In the genomic region with DNA sequence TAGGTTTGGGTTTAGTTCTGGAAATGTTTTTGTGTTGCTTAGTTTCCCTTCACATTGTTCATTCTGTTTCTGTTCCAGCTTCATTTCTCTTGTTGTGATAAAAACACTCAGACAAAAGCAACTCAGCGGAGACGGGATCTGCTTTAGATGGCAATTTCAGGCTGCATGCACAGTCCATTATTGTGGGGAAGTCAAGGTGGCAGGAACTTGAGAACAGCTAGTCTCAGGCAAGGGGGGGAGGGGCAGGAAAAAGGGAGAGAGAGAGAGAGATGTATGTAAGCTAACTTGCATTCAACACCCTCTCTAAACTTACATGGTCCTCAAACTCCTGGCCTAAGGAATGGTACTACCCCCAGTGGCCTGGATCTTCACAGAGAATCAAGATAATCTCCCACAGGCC, we compare ENCODE assay signal across 21 mouse cellular contexts. TPM values are rescaled to one million over a fixed set of nuclear protein-coding genes. Genes with fewer than 3 reads are reported as not detected.
DNase-seq lines count a peak whose midpoint lies in the region; ATAC-seq and TF ChIP-seq lines count a peak whose summit lies in the region.
"Had no signal": no experiment of that assay in that cellular context is flagged by ENCODE, and none has a peak within 500 bp of the region (broad histone marks: within the 10 kb centered on the region; RNA-seq: fewer than 3 reads in every experiment).

No protein-coding gene starts in this region.

- DNase-seq in forebrain, postnatal 0 days = no peak
- DNase-seq in limb, embryonic 11.5 days (ENCODE audit: low spot score) = peak; percentile 27
- no peak for DNase-seq in limb, embryonic 10.5 days (ENCODE audit: low spot score)
- DNase-seq in ES-CJ7 (ENCODE audit: low read depth, low spot score) = peak; percentile 81
- peak; percentile 84 for DNase-seq in ZHBTc4 (ENCODE audit: low read depth, low spot score)
- no peak for DNase-seq in cerebellum, postnatal 10 days
- DNase-seq: adrenal gland, postnatal 14 days; cerebellum, adult 2 months; cerebellum, postnatal 14 days; gastrocnemius, postnatal 10 days; heart, postnatal 36 days; kidney, adult 8-10 months had no signal

- TF ChIP-seq CTCF in forebrain, postnatal 0 days (IDR thresholded peaks at IDR 0.05; ENCODE audit: low read depth) = no peak

- H3K4me2 ChIP-seq in forebrain, embryonic 13.5 days = peak overlapping the region; percentile 83
- no peak overlapping the region for H3K4me2 ChIP-seq in forebrain, postnatal 0 days (ENCODE audit: low read depth)
- H3K4me2 ChIP-seq in limb, embryonic 11.5 days (ENCODE audit: low read depth, severe bottlenecking) = no peak overlapping the region
- H3K4me2 ChIP-seq: heart, embryonic 12.5 days had no signal

- H3K9me3 ChIP-seq in forebrain, embryonic 13.5 days (replicated peaks) = no peaks in the 10 kb centered on the region
- no peaks in the 10 kb centered on the region for H3K9me3 ChIP-seq in forebrain, postnatal 0 days (ENCODE audit: low read length)
- no peaks in the 10 kb centered on the region for H3K9me3 ChIP-seq in limb, embryonic 11.5 days (ENCODE audit: control insufficient read depth, low read length)
- no peaks in the 10 kb centered on the region for H3K9me3 ChIP-seq in limb, embryonic 10.5 days (replicated peaks)
- H3K9me3 ChIP-seq: embryonic facial prominence, embryonic 15.5 days; heart, embryonic 12.5 days; hindbrain, embryonic 12.5 days; intestine, embryonic 15.5 days had no signal

- 30% methylated on average over 2 of the region's 2 CpGs for WGBS in forebrain, embryonic 13.5 days
- WGBS in forebrain, postnatal 0 days = 37% methylated on average over 2 of the region's 2 CpGs
- WGBS in limb, embryonic 11.5 days = 77% methylated on average over 2 of the region's 2 CpGs
- 72% methylated on average over 2 of the region's 2 CpGs for WGBS in limb, embryonic 10.5 days

- ATAC-seq in forebrain, embryonic 13.5 days = no peak
- no peak for ATAC-seq in forebrain, postnatal 0 days
- ATAC-seq in limb, embryonic 11.5 days (ENCODE audit: insufficient number of reproducible peaks, low FRiP score, low TSS enrichment, low read depth) = no peak
- ATAC-seq in inflammation-experienced regulatory T-cells, adult 6 months = no peak
- ATAC-seq: activated CD4-positive, CD25-positive, alpha-beta regulatory T cell, adult 4 months; hindbrain, postnatal 0 days; intestine, embryonic 15.5 days had no signal

- no peaks in the 10 kb centered on the region for H3K36me3 ChIP-seq in forebrain, embryonic 13.5 days (ENCODE audit: poor library complexity, severe bottlenecking)
- no peaks in the 10 kb centered on the region for H3K36me3 ChIP-seq in forebrain, postnatal 0 days (ENCODE audit: insufficient read depth)
- H3K36me3 ChIP-seq in limb, embryonic 11.5 days (ENCODE audit: control insufficient read depth, insufficient read depth, low read length) = no peaks in the 10 kb centered on the region
- no peaks in the 10 kb centered on the region for H3K36me3 ChIP-seq in limb, embryonic 10.5 days
- H3K36me3 ChIP-seq: embryonic facial prominence, embryonic 15.5 days; heart, embryonic 12.5 days; hindbrain, embryonic 12.5 days; intestine, embryonic 15.5 days had no signal

- peak overlapping the region; percentile 49; the same call in 1 of the 2 replicates for H3K9ac ChIP-seq in forebrain, embryonic 13.5 days
- no peak overlapping the region for H3K9ac ChIP-seq in forebrain, postnatal 0 days
- no peak overlapping the region for H3K9ac ChIP-seq in limb, embryonic 11.5 days (ENCODE audit: low read length)
- H3K9ac ChIP-seq: embryonic facial prominence, embryonic 15.5 days; heart, embryonic 12.5 days; hindbrain, embryonic 12.5 days; intestine, embryonic 15.5 days had no signal

- H3K27ac ChIP-seq in forebrain, embryonic 13.5 days = no peak overlapping the region
- H3K27ac ChIP-seq in forebrain, postnatal 0 days (ENCODE audit: low read depth, low read length) = no peak overlapping the region
- no peak overlapping the region for H3K27ac ChIP-seq in limb, embryonic 11.5 days (replicated peaks; ENCODE audit: low read depth, low read length)
- H3K27ac ChIP-seq in limb, embryonic 10.5 days = no peak overlapping the region
- H3K27ac ChIP-seq: embryonic facial prominence, embryonic 15.5 days; hindbrain, embryonic 12.5 days; hindbrain, postnatal 0 days; intestine, embryonic 15.5 days had no signal

- no peaks in the 10 kb centered on the region for H3K27me3 ChIP-seq in forebrain, embryonic 13.5 days
- H3K27me3 ChIP-seq in forebrain, postnatal 0 days (ENCODE audit: insufficient read depth, low read length) = no peaks in the 10 kb centered on the region
- H3K27me3 ChIP-seq in limb, embryonic 11.5 days (ENCODE audit: control insufficient read depth, insufficient read depth, low read length) = peaks cover 16% of the 10 kb centered on the region
- H3K27me3 ChIP-seq in limb, embryonic 10.5 days (ENCODE audit: low read depth, poor library complexity, severe bottlenecking) = peaks cover 34% of the 10 kb centered on the region

- peaks cover 11% of the 10 kb centered on the region for H3K4me1 ChIP-seq in forebrain, embryonic 13.5 days
- H3K4me1 ChIP-seq in forebrain, postnatal 0 days (ENCODE audit: insufficient read depth) = peaks cover 5% of the 10 kb centered on the region
- H3K4me1 ChIP-seq in limb, embryonic 11.5 days (ENCODE audit: control insufficient read depth, insufficient read depth, low read length) = 0 out of 2 replicates have a peak, but pooled peaks cover 4% of the 10 kb centered on the region
- H3K4me1 ChIP-seq in limb, embryonic 10.5 days = peaks cover 17% of the 10 kb centered on the region

- peak overlapping the region; percentile 19 for H3K4me3 ChIP-seq in forebrain, embryonic 13.5 days
- H3K4me3 ChIP-seq in forebrain, postnatal 0 days (ENCODE audit: low read depth, low read length) = no peak overlapping the region
- H3K4me3 ChIP-seq in limb, embryonic 11.5 days (ENCODE audit: low read depth, low read length) = no peak overlapping the region
- H3K4me3 ChIP-seq in limb, embryonic 10.5 days = no peak overlapping the region
- H3K4me3 ChIP-seq: erythroblast, embryonic 14.5 days; intestine, embryonic 15.5 days had no signal

RNA-seq across cellular contexts. Expression of a gene that starts 13.2 kb away (rescaled TPM):
- polyA plus RNA-seq in forebrain, embryonic 13.5 days (2015; fragmentation: Nextera tagmentation; extraction: Ambion mirVana) = 58.1 and 62.3 TPM in 2 replicates
- 30.7 and 37.5 TPM in 2 replicates for total RNA-seq in forebrain, postnatal 0 days (2014; rRNA removed)
- polyA plus RNA-seq in forebrain, postnatal 0 days (2015; fragmentation: Nextera tagmentation; extraction: Ambion mirVana) = 18.5 and 29.4 TPM in 2 replicates
- 97.4 and 99.4 TPM in 2 replicates for polyA plus RNA-seq in limb, embryonic 11.5 days (2014; fragmentation: Nextera tagmentation; extraction: Ambion mirVana)
- 72.3 and 77.1 TPM in 2 replicates for polyA plus RNA-seq in limb, embryonic 10.5 days (2016; fragmentation: Nextera tagmentation; extraction: Ambion mirVana)
- polyA plus RNA-seq in inflammation-experienced regulatory T-cells, adult 6 months (2017; shearing (Covaris generic)) = 10 to 100 TPM; 38.7 to 52.0 (median 40.7) TPM

RNA-seq across cellular contexts. Expression of a gene that starts 17.5 kb away (rescaled TPM):
- 31.9 and 33.3 TPM in 2 replicates for polyA plus RNA-seq in forebrain, embryonic 13.5 days (2015; fragmentation: Nextera tagmentation; extraction: Ambion mirVana)
- total RNA-seq in forebrain, postnatal 0 days (2014; rRNA removed) = 25.8 and 34.8 TPM in 2 replicates
- polyA plus RNA-seq in forebrain, postnatal 0 days (2015; fragmentation: Nextera tagmentation; extraction: Ambion mirVana) = 7.3 and 8.1 TPM in 2 replicates
- 25.7 and 27.7 TPM in 2 replicates for polyA plus RNA-seq in limb, embryonic 11.5 days (2014; fragmentation: Nextera tagmentation; extraction: Ambion mirVana)
- polyA plus RNA-seq in limb, embryonic 10.5 days (2016; fragmentation: Nextera tagmentation; extraction: Ambion mirVana) = 21.1 and 22.5 TPM in 2 replicates
- polyA plus RNA-seq in inflammation-experienced regulatory T-cells, adult 6 months (2017; shearing (Covaris generic)) = 10 to 100 TPM; 34.6 to 40.3 (median 37.6) TPM

Comparison
In these comparisons a context has a peak if more than half of its experiments do, and no peak if none do; other contexts are left out.
1. DNase-seq: peak in limb, embryonic 11.5 days (single experiment), ES-CJ7 (single experiment) and ZHBTc4 (single experiment); none in forebrain, postnatal 0 days (single experiment), limb, embryonic 10.5 days (single experiment) and cerebellum, postnatal 10 days (0 of 2).